Mouse (Mus musculus): Measurements from ENCODE around the gene Pi4k2a. TPM values are rescaled to one million over a fixed set of nuclear protein-coding genes. Genes with fewer than 3 reads are reported as not detected.

Pi4k2a gene
- total RNA-seq, 2 experiments from 2014 or later, result 69.2 to 69.6 TPM

GRCm38 (mm10) chr19:42158246-42159017 lies 68.2 kb downstream of the Pi4k2a start:
- DNase-seq (ENCODE audit: low spot score in 2 of 2), result no peak

DNA sequence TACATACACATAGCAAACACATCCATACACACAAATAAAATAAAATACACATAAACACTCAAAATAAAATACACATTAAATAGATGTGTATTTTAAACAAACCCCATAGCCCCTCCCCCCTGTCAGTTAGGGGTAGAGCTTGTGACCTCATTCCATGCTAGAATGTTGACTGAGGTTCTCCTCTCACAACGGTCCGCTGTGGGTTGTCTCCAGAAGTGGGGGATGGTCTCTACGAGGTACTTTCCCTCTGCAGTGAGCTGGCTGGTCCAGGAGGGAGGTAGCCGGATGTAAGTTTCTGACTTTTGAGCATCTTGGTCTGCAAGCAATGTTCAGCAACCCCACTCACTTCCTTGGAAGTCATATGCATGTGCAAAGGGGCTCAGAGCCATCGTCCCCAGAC lies 73.5 kb downstream of the Pi4k2a start, which contains the start of gene Zfyve27:
Gene Zfyve27 (plus strand): TSS at position 188 of the 400 bp plus-strand sequence.
- DNase-seq (ENCODE audit: low spot score in 2 of 2), result no peak

DNA sequence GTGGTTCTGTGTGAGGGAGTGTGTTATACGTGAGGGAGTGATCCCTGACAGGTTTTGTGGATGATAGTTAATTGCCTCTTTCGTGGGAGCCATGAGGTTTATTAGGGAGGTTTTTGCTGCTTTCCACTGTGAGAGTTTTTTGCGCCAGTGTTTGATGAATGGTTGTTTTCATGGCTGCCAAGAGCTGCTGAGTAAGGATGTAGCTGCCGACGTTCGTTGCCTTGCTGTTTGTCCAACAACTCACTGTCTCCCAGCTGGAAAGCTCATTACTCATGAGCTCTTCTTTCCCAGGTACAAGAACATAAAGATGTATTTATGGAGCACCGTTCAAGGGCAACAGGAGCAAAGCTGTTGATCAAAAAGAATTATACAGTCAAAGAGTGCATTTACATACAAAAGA lies 73.9 kb downstream of the Pi4k2a start:
- DNase-seq (ENCODE audit: low spot score in 2 of 2), result no peak

GRCm38 (mm10) chr19:42166130-42166529 lies 75.9 kb downstream of the Pi4k2a start:
- peak; percentile 78 to 92 for DNase-seq (ENCODE audit: low spot score in 2 of 2)

DNA sequence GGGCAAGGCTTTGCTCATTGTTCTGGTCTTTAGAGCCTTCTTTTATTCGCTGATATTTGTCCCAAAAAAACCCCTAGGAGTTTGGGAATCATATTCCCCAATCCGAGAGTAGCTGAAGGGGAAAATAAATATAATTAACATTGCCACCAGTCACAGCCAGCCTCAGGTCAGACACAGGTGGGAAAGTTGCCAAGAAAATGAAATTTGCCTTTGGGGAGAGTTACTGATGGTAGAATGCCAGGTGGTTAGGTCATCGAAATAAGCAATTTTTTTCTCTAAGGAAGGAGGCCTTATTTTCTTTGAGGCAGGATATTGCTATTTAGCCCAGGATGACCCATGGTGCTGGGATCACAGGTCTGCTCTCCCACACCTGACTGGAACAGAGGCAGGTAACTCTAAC lies 76.5 kb downstream of the Pi4k2a start:
- no peak for DNase-seq (ENCODE audit: low spot score in 2 of 2)

- no peak for DNase-seq (ENCODE audit: low spot score in 2 of 2)
Observed at GRCm38 (mm10) chr19:42167489-42167888, 77.2 kb downstream of the Pi4k2a start.

- no peak for DNase-seq (ENCODE audit: low spot score in 2 of 2)
Observed at GRCm38 (mm10) chr19:42169322-42169975, 79.2 kb downstream of the Pi4k2a start.

GRCm38 (mm10) chr19:42170025-42170969 lies 80.0 kb downstream of the Pi4k2a start:
- DNase-seq (ENCODE audit: low spot score in 2 of 2), result peak; percentile 91 to 96

Other genes with a start within 250 kb of the Pi4k2a start
- 10 to 100 TPM; 12.9 to 13.1 TPM for gene Frat2, start 242.3 kb upstream of the Pi4k2a start, total RNA-seq (2021)
- gene Rrp12, start 194.3 kb upstream of the Pi4k2a start, total RNA-seq (2021), result 10 to 100 TPM; 31.8 to 32.2 TPM
- 100 to 1,000 TPM; 541 to 553 TPM for gene Pgam1, start 178.5 kb upstream of the Pi4k2a start, total RNA-seq (2021)
- gene Exosc1, start 157.0 kb upstream of the Pi4k2a start, total RNA-seq (2021), result 10 to 100 TPM; 24.9 to 28.3 TPM
- 10 to 100 TPM; 34.6 to 38.8 TPM for gene Zdhhc16, start 157.0 kb upstream of the Pi4k2a start, total RNA-seq (2021)
- gene Mms19, start 109.3 kb upstream of the Pi4k2a start, total RNA-seq (2021), result 10 to 100 TPM; 28.7 to 34.6 TPM
- 10 to 100 TPM; 13.4 to 14.6 TPM for gene Ubtd1, start 108.7 kb upstream of the Pi4k2a start, total RNA-seq (2021)
- under 1 TPM in 1 of 2 experiments, not detected in 1; 0.30 TPM for gene Ankrd2, start 54.5 kb upstream of the Pi4k2a start, total RNA-seq (2021)
- gene Hoga1, start 44.9 kb upstream of the Pi4k2a start, total RNA-seq (2021), result 1 to 10 TPM; 8.7 to 9.4 TPM
- 1 to 10 TPM; 1.6 to 2.1 TPM for gene 4933411K16Rik, start 38.2 kb upstream of the Pi4k2a start, total RNA-seq (2021)
- gene Morn4, start 4.1 kb upstream of the Pi4k2a start, total RNA-seq (2021), result 10 to 100 TPM; 71.3 TPM
- 10 to 100 TPM; 18.8 to 20.6 TPM for gene Avpi1, start 38.6 kb downstream of the Pi4k2a start, total RNA-seq (2021)
- gene Marveld1, start 56.9 kb downstream of the Pi4k2a start, total RNA-seq (2021), result 1 to 10 TPM; 5.1 to 5.8 TPM
- gene Zfyve27, start 73.5 kb downstream of the Pi4k2a start, total RNA-seq (2021), result 10 to 100 TPM; 90.6 to 94.5 TPM
- under 1 TPM; 0.23 to 0.42 TPM for gene Sfrp5, start 111.8 kb downstream of the Pi4k2a start, total RNA-seq (2021)
- 10 to 100 TPM; 64.3 to 64.4 TPM for gene Golga7b, start 157.1 kb downstream of the Pi4k2a start, total RNA-seq (2021)